Mouse (Mus musculus) lung, postnatal 4 days (tissue): ENCODE data around the gene Gm10944.

ENCODE experiments used
- DNase-seq, 2 experiments: peaks; one replicate each; pipeline ENCODE4 v3.0.0; 2021

The Gm10944 gene

GRCm38 (mm10) chr10:10681048-10681447 lies at the start of gene Gm10944:
Gene Gm10944, plus strand, starts transcription at chr10:10681348.
- DNase-seq, result no peak

- DNase-seq, result no peak
These were observed 25.2 kb upstream of the Gm10944 start for GRCm38 (mm10) chr10:10655991-10656390.

- DNase-seq, result no peak
These were observed 24.5 kb upstream of the Gm10944 start for GRCm38 (mm10) chr10:10656621-10657020.

- DNase-seq, result no peak
These were observed 22.0 kb upstream of the Gm10944 start for GRCm38 (mm10) chr10:10659161-10659560.

GRCm38 (mm10) chr10:10659976-10660375 lies 21.2 kb upstream of the Gm10944 start:
- DNase-seq, result no peak

GRCm38 (mm10) chr10:10688907-10689667 lies 7.9 kb downstream of the Gm10944 start:
- peak in 1 of 2 experiments; percentile 24 for DNase-seq

GRCm38 (mm10) chr10:10689668-10690223 lies 8.6 kb downstream of the Gm10944 start:
- DNase-seq, result no peak

GRCm38 (mm10) chr10:10697497-10697896 lies 16.3 kb downstream of the Gm10944 start:
- no peak for DNase-seq

GRCm38 (mm10) chr10:10700903-10701302 lies 19.8 kb downstream of the Gm10944 start:
- no peak for DNase-seq

GRCm38 (mm10) chr10:10701326-10701725 lies 20.2 kb downstream of the Gm10944 start:
- no peak for DNase-seq

GRCm38 (mm10) chr10:10708031-10708430 lies 26.9 kb downstream of the Gm10944 start:
- DNase-seq, result no peak

GRCm38 (mm10) chr10:10710359-10710758 lies 29.2 kb downstream of the Gm10944 start:
- no peak for DNase-seq

- no peak for DNase-seq
These were observed 29.7 kb downstream of the Gm10944 start for GRCm38 (mm10) chr10:10710837-10711236.

GRCm38 (mm10) chr10:10726501-10726900 lies 45.4 kb downstream of the Gm10944 start:
- no peak for DNase-seq
